31 mouse cellular contexts compared by ENCODE assay signal in genomic region chr15:87958866-87959265, GRCm38 (mm10).
"Had no signal": no experiment of that assay in that cellular context is flagged by ENCODE, and none has a peak within 500 bp of the region (broad histone marks: within the 10 kb centered on the region; RNA-seq: fewer than 3 reads in every experiment).

No protein-coding gene starts in this region.

- H3K4me2 ChIP-seq: limb, embryonic 12.5 days; limb, embryonic 13.5 days; limb, embryonic 15.5 days; liver, embryonic 11.5 days; liver, embryonic 12.5 days; liver, embryonic 13.5 days; liver, embryonic 15.5 days; lung, embryonic 14.5 days; lung, embryonic 15.5 days; midbrain, embryonic 12.5 days; midbrain, embryonic 13.5 days; neural tube, embryonic 12.5 days had no signal

- H3K27me3 ChIP-seq: limb, embryonic 15.5 days; liver, embryonic 12.5 days; liver, embryonic 13.5 days; liver, embryonic 15.5 days; lung, embryonic 15.5 days; megakaryocyte, embryonic 14.5 days; neural tube, embryonic 12.5 days had no signal

- ATAC-seq: liver, embryonic 12.5 days; liver, postnatal 0 days; lung, postnatal 0 days; midbrain, embryonic 13.5 days; midbrain, embryonic 16.5 days had no signal

- H3K9me3 ChIP-seq: limb, embryonic 10.5 days; limb, embryonic 12.5 days; limb, embryonic 13.5 days; limb, embryonic 15.5 days; lung, embryonic 15.5 days; midbrain, embryonic 10.5 days; midbrain, embryonic 12.5 days; midbrain, embryonic 13.5 days; neural tube, embryonic 12.5 days had no signal

- H3K36me3 ChIP-seq: limb, embryonic 10.5 days; limb, embryonic 12.5 days; limb, embryonic 13.5 days; limb, embryonic 15.5 days; liver, embryonic 12.5 days; liver, embryonic 13.5 days; liver, embryonic 15.5 days; lung, embryonic 15.5 days; midbrain, embryonic 10.5 days; midbrain, embryonic 12.5 days; midbrain, embryonic 13.5 days; neural tube, embryonic 12.5 days had no signal

- H3K4me3 ChIP-seq: left cerebral cortex, adult 2 months; limb, embryonic 10.5 days; limb, embryonic 12.5 days; limb, embryonic 13.5 days; limb, embryonic 15.5 days; liver, embryonic 12.5 days; liver, embryonic 13.5 days; liver, embryonic 15.5 days; lung, embryonic 15.5 days; megakaryocyte, embryonic 14.5 days; midbrain, embryonic 10.5 days; midbrain, embryonic 12.5 days; midbrain, embryonic 13.5 days; myocyte; neural tube, embryonic 12.5 days had no signal

- H3K4me1 ChIP-seq: limb, embryonic 10.5 days; limb, embryonic 12.5 days; limb, embryonic 13.5 days; limb, embryonic 15.5 days; liver, embryonic 12.5 days; liver, embryonic 13.5 days; liver, embryonic 15.5 days; lung, embryonic 15.5 days; megakaryocyte, embryonic 14.5 days; midbrain, embryonic 12.5 days; neural tube, embryonic 12.5 days had no signal

- H3K27ac ChIP-seq: left cerebral cortex, adult 2 months; limb, embryonic 10.5 days; limb, embryonic 12.5 days; limb, embryonic 13.5 days; limb, embryonic 15.5 days; liver, embryonic 12.5 days; liver, embryonic 13.5 days; liver, embryonic 14.5 days; liver, embryonic 15.5 days; lung, embryonic 15.5 days; macrophage; midbrain, embryonic 10.5 days; midbrain, embryonic 12.5 days; midbrain, embryonic 13.5 days; neural tube, embryonic 12.5 days had no signal

- H3K9ac ChIP-seq: limb, embryonic 12.5 days; limb, embryonic 13.5 days; limb, embryonic 15.5 days; liver, embryonic 12.5 days; liver, embryonic 13.5 days; liver, embryonic 14.5 days; liver, embryonic 15.5 days; liver, postnatal 0 days; lung, embryonic 14.5 days; lung, embryonic 15.5 days; midbrain, embryonic 12.5 days; midbrain, embryonic 13.5 days; neural tube, embryonic 12.5 days had no signal

- DNase-seq: left cerebral cortex, postnatal 4 days; liver; liver, embryonic 13.5 days; liver, postnatal 0 days; lung, adult 18-20 months; lung, adult 2 months; lung, embryonic 14.5 days; lung, postnatal 10 days; lung, postnatal 14 days; lung, postnatal 36 days; lung, postnatal 4 days; midbrain, embryonic 14.5 days had no signal
